Mouse (Mus musculus) gastrocnemius, adult 18-20 months (tissue): ENCODE measurements around the gene Zbtb6. TPM values are rescaled to one million over a fixed set of nuclear protein-coding genes. Genes with fewer than 3 reads are reported as not detected.

Experiments used
- total RNA-seq, 2 experiments: library from RNA; stranded (reverse); gene quantifications; 2 replicates each; pipeline ENCODE4 v1.2.3; 2021

The Zbtb6 gene
- total RNA-seq, 2 experiments from 2014 or later: 2.9 to 3.4 TPM

Other genes with a start within 250 kb of the Zbtb6 start
- gene Olfr366, start 231.6 kb downstream of the Zbtb6 start, total RNA-seq: not detected
- gene Olfr368, start 116.7 kb downstream of the Zbtb6 start, total RNA-seq: not detected
- 10 to 100 TPM in 1 of 2 experiments, 1 to 10 TPM in 1; 9.7 to 13.6 TPM for gene Pdcl, start 83.8 kb downstream of the Zbtb6 start, total RNA-seq
- 10 to 100 TPM; 39.0 to 46.2 TPM for gene Rc3h2, start 20.3 kb downstream of the Zbtb6 start, total RNA-seq
- 1 to 10 TPM; 3.1 to 4.1 TPM for gene Zbtb26, start within 50 bp of the Zbtb6 start, total RNA-seq
- 10 to 100 TPM; 30.5 to 32.3 TPM for gene Rabgap1, start 108 bp upstream of the Zbtb6 start, total RNA-seq
- under 1 TPM; 0.40 to 0.43 TPM for gene Gpr21, start 73.2 kb upstream of the Zbtb6 start, total RNA-seq